Mouse (Mus musculus): ENCODE results near the gene Ovca2.

Ovca2 gene

DNA sequence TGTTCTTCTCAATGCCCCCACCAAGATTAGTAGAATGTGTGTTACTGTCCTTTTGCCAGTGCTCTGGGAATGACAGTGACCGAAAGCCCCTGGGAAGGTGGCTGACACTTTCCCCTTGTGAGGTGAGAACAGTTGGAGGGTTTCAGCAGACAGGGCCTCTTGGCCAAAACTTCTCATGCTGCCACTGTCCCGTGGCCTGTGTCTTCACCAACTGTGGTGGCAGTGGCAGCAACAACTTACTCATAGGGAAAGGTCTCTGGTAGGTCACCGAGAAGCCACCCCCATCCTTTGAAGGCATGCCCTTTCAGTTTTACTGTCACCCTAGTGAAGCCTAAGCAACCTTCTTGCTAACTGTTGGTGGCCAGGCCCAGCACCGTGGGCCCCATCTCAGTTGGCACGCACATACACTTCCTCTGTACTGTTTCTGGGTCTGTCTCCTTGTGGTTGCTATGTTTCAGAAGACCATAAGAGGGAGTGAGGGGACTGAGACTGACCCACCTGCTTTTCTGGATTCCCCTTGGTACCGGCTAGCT lies 24.5 kb downstream of the Ovca2 start:
- in situ Hi-C loops (cut with MboI), result loop anchor here (10.0 kb wide), 1 partner anchor 169 kb away; no protein-coding TSS in a partner anchor

GRCm38 (mm10) chr11:75152603-75153557 lies 25.8 kb downstream of the Ovca2 start:
- in situ Hi-C loops (cut with MboI), result loop anchor here (10.0 kb wide), 1 partner anchor 168 kb away; no protein-coding TSS in a partner anchor

- in situ Hi-C loops (cut with MboI), result loop anchor here (10.0 kb wide), 1 partner anchor 166 kb away; no protein-coding TSS in a partner anchor
These were observed 28.3 kb downstream of the Ovca2 start for GRCm38 (mm10) chr11:75150346-75150745.

- in situ Hi-C loops (cut with MboI), result no loop called here
These were observed 30.2 kb downstream of the Ovca2 start for GRCm38 (mm10) chr11:75148332-75149035.

DNA sequence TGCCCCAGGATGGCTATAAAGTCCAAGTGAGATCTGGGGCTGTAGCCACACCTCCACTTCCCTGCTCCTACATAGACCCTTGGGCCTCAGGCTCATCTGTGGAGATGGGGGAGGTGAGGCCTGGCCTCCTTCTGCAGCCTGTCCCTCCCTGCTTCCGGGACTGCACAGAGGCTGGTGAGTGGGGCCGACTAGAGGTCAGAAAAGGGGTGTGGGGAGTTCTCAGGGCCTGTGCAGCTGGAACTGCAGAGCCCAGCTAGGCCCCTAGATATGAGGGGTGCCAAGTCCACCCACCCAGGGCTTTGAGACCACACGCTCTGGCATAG lies 30.8 kb downstream of the Ovca2 start:
- in situ Hi-C loops (cut with MboI), result no loop called here

DNA sequence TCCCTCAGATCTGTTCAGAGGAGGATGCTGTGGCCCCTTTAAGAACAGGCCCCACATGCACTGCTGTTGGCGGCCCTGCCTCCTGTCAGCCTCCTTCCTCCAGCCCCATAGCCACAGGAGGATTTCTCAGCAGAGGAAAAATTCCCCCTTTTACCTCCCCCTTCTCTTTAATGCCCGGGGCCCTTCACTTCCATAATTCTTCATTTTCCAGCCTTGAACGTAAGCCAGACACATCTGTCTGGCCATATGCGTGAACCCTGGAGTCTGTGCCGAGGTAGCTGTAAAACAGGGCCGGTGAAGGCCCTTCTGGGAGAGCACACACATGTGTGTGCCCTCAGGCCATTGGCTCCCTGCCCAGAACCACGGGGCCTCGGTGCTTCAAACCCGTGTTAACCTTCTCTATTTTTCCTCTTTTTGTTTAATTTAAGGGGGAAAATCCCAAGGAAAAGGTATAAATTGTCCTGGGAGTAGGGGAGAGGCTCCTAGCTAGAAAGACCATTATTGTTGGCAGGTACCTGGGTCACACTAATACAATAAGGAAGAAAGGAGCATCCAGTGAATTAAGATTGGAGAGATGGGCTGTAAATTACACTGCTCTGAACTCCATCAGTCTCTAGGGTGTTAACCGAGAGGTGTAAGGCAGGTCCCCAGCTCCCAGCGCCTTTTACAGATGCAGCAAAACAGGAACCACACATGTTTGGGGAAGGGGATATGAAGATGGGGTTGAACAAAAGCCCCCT lies 31.4 kb downstream of the Ovca2 start:
- in situ Hi-C loops (cut with MboI), result no loop called here

GRCm38 (mm10) chr11:75145841-75146240 lies 32.8 kb downstream of the Ovca2 start:
- in situ Hi-C loops (cut with MboI), result no loop called here

- in situ Hi-C loops (cut with MboI), result no loop called here
These were observed 35.9 kb downstream of the Ovca2 start for GRCm38 (mm10) chr11:75142749-75143148.

GRCm38 (mm10) chr11:75141913-75142312 lies 36.7 kb downstream of the Ovca2 start:
- in situ Hi-C loops (cut with MboI), result no loop called here

DNA sequence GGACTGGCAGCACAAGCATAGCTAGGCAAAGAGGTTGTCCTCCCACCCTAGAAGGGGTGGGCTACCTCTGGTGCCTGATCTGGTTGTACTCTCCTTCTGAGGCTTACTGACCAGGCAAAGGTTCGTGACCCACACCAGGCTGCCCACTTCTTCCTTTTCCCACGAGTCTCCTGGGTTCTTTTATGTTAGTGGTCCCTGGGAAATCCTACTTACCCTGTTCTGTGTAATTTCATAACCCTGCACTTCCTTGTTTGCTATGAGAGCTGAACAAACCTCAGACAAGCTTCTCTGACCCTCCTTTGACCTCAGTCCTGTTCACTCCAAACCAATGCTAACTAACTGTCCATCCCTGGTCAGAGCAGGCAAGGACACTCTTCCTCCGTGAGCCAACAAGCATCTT lies 37.6 kb downstream of the Ovca2 start:
- in situ Hi-C loops (cut with MboI), result no loop called here

GRCm38 (mm10) chr11:75140431-75140830 lies 38.2 kb downstream of the Ovca2 start:
- in situ Hi-C loops (cut with MboI), result no loop called here

DNA sequence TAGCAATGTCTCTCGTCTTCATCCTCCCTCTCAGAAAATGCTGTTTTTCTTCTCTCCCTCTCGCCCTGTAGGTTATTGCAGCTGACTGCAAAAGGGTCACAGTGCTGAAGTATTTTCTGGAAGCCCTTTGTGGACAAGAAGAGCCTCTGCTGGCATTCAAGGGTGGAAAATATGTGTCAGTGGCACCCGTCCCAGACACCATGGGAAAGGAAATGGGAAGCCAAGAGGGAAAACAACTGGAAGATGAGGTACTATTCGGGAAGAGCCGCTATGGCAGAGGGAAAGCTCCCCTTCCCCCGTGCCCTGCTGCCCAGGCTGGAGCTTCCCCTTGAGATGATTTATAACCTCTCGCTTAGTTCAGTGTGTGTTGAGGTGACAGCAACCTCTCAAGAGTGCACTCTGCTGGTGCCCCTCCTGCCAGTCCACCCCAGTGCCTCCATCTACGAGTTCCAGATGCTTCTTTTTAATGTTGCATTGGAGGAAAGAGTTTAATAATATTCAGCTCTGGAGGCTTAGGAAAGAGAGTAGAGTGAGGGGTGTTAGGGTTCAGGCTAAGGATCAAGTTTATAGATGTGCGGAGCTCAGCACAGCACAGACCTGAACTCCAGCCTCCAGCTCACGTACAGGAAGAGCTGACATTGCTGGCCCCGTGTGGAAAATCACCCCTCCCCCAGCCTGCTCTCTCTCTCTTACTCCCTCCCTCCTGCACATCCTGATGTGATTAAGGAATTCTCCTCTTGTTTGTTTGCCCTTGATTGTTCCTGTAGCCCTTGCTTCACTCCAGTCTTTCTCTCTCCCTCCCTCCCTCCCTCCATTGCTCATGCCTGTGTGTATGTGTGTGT lies 39.3 kb downstream of the Ovca2 start:
- in situ Hi-C loops (cut with MboI), result no loop called here

- in situ Hi-C loops (cut with MboI), result no loop called here
These were observed 41.8 kb downstream of the Ovca2 start for GRCm38 (mm10) chr11:75136666-75137398.

GRCm38 (mm10) chr11:75135358-75135757 lies 43.3 kb downstream of the Ovca2 start:
- in situ Hi-C loops (cut with MboI), result no loop called here

DNA sequence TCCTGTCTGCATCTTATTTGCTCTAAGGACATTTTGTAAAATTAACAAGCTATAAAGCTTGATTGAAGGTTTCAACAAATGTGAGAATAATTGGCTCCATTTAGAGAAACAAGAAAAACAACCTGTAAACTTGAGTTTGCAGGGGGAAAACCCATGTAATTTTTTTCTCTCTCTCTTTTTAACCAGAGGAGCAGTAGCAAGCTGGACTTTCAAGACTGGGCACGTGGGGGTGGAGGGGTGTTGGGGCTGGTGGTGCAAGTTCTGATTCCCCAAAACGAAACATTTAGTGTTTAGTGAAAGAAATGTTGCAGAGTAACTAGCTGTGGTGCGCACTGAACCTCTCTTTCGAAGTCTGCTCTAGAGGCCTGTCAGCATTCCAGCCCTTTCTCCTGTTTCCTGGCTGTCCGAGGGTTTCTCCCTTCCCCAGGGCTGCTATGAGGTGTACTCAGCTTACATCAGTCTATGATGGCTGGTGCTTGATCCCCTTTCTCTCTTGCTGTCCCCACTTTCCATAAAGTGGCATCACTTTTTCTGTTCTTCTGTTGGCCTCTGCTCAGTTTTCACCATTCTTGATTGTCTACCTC lies 44.1 kb downstream of the Ovca2 start:
- in situ Hi-C loops (cut with MboI), result no loop called here

GRCm38 (mm10) chr11:75133951-75134350 lies 44.7 kb downstream of the Ovca2 start:
- in situ Hi-C loops (cut with MboI), result no loop called here

GRCm38 (mm10) chr11:75133391-75133790 lies 45.2 kb downstream of the Ovca2 start:
- in situ Hi-C loops (cut with MboI), result no loop called here

DNA sequence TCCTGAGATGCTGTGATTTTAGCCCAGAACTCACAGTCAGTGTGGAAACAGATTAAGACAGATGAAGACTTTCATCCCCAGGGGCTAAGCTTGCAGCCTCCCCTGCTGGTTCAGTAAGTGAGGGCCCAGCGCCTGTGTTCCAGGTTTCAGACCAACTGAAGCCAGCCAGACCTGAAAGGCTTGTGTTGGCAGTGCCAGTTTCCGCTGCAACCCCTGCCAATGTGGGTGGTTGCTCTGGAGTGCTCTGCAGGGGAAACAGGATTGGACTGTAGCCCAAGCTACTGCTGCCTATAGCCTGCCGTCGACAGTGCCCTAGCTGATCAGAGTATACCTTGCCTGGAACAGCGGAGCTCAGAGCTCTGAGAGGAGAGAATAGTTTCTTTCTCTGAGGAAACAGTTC lies 46.4 kb downstream of the Ovca2 start:
- in situ Hi-C loops (cut with MboI), result no loop called here

GRCm38 (mm10) chr11:75131300-75131699 lies 47.3 kb downstream of the Ovca2 start:
- in situ Hi-C loops (cut with MboI), result no loop called here

DNA sequence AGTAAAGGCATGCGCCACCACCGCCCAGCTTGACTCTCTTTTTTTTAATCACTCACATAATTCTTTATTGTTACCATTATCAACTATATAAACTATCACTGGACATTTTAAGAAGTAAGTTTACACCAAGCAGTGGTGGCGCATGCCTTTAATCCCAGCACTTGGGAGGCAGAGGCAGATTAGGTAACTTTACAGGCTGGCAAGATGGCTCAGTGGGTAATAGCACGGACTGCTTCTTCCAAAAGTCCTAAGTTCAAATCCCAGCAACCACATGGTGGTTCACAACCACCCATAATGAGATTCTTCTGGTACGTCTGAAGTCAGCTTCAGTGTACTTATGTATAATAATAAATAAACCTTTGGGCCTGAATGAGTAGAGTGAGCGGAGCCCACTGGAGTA lies 49.2 kb downstream of the Ovca2 start:
- in situ Hi-C loops (cut with MboI), result no loop called here
